Mouse (Mus musculus) liver (tissue): ENCODE measurements around the gene Dnase1l1.

Experiments
- DNase-seq: peaks from one replicate; pipeline ENCODE4 v3.0.0-alpha.2; 2020; ENCODE audit warnings: mixed read lengths

The Dnase1l1 gene

DNA sequence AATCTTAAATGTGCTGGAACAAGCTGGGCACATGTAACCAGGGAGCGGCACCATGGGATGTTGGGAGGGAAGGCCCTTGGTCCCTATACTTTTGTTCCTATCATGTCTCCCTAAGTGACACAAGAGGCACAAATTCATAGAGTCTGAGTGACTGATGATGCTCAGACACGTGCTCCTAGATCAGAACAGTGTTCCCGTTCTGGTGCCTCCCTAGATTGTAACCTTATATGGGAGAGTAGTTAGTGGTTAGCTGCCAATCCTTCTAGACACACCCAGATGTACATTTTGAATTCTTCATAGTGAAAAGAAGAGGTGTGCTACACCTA is 12.4 kb downstream of the Dnase1l1 start:
- no peak for DNase-seq

DNA sequence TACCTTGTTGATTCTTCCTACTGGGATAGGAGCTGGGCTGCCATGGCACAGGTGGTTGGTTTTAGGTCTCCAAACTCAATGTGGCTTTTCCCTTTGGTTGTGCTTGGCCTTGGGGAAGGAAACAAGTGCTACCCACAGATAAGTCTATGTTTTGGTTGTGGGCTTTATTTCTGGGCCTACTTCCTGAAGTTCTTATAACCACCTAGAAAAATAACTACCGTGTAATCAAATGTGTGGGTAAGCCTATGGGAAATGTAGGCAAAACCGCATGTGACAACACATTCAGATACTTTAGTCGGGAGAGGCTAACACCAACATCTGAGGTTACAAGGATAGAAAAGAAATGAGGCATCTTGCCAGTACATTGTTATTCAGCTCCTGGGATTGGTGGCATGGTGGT is 24.4 kb downstream of the Dnase1l1 start:
- DNase-seq: no peak

DNA sequence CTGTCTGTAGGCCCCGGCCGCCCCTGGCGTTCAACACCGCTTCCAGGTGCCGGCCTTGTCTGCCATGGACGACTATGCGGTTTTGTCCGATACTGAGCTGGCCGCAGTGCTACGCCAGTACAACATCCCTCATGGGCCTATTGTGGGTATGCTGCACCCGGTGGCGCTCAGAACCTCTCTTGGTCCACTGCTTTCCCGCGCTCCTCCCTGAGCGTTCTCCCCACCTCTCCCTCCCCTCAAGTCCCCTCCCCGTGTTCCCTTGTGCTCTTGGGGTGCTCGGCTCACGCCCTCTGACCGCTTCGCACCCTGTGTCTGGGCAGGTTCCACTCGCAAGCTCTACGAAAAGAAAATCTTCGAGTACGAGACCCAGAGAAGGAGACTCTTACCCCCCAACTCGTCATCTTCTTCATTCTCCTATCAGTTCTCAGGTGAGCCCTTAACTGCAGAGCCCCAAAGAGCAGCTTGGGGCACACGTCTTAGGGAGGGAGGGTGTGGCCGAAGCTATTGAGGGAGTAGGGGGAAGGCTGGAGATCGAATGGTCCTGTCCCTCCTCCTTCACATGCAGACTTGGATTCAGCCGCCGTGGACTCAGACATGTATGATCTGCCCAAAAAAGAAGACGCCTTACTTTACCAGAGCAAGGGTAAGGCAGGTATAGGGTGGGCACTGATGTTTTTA is 27.1 kb downstream of the Dnase1l1 start:
- peak; percentile 20 for DNase-seq

- DNase-seq: peak; percentile 90
These were observed 27.8 kb downstream of the Dnase1l1 start, which contains the start of gene Emd for GRCm38 (mm10) chrX:74254153-74254887. Gene Emd, plus strand, starts transcription at chrX:74254687.

GRCm38 (mm10) chrX:74249615-74250014 is 32.5 kb downstream of the Dnase1l1 start, which contains the start of gene Flna:
Gene Flna, minus strand, starts transcription at chrX:74249820.
- DNase-seq: peak; percentile 59

DNA sequence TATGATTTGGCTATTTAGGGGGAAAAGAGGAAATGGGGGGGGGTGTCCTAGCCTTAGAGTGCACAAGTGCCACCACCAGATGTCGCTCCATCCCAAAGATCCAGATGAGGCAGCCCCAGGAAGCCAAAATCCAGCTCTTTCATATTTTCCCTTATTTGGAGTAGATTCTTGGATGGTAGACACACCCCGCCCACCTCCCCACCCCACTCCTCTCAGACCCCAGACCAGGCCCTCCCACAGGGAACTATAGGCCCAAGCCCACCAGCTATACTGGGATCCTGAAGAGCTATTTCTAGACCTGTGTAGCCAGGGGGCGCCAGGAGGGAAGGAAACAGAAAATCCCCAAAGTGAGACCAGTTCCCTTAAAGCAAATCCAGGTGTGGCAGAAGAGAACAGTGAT is 33.5 kb downstream of the Dnase1l1 start:
- peak; percentile 68 for DNase-seq

GRCm38 (mm10) chrX:74246693-74247092 is 35.4 kb downstream of the Dnase1l1 start:
- no peak for DNase-seq

- DNase-seq: peak; percentile 86
These were observed 35.9 kb downstream of the Dnase1l1 start for GRCm38 (mm10) chrX:74246213-74246681.

- peak; percentile 72 for DNase-seq
These were observed 36.5 kb downstream of the Dnase1l1 start for GRCm38 (mm10) chrX:74245687-74246086.

DNA sequence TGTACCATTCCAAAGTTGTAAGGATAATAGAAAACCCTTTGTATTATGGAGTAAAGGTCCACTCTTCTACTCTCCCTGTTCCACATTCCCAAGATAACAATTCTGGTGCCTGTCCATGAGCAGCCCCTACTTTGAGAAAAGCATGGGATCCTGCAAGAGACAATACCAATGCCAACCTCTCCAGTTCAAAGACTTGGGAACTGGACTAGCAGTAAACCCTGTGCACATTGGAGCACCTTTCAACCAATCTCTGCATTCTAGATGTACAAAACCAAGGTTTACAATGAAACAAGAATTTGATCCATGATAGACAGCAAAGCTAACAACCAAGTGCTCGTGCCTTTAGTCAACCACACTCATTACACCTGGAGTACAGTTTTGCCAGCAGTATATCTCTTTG is 37.0 kb downstream of the Dnase1l1 start:
- no peak for DNase-seq

- peak; percentile 48 for DNase-seq
These were observed 37.5 kb downstream of the Dnase1l1 start for GRCm38 (mm10) chrX:74244614-74245083.

DNA sequence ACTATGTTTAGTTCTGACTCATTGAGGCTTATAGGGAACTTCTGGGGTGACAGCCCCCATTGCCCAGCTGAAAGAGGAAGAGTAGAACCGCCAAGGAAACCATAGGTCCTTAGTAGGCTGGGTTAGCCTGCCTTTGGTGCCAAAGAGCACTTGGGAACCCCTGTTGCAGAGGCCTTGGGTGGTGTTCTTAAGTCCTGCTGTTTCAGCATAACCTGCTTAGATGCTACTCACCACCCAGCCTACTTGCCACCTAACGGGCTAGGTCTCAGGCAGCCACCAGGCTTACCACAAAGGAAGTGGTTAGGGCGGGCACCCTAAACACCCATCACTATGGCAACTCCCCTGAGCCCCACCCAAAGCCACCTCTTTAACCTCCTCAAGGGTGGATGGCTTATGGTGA is 38.3 kb downstream of the Dnase1l1 start:
- DNase-seq: peak; percentile 67

GRCm38 (mm10) chrX:74243396-74243795 is 38.7 kb downstream of the Dnase1l1 start:
- no peak for DNase-seq

DNA sequence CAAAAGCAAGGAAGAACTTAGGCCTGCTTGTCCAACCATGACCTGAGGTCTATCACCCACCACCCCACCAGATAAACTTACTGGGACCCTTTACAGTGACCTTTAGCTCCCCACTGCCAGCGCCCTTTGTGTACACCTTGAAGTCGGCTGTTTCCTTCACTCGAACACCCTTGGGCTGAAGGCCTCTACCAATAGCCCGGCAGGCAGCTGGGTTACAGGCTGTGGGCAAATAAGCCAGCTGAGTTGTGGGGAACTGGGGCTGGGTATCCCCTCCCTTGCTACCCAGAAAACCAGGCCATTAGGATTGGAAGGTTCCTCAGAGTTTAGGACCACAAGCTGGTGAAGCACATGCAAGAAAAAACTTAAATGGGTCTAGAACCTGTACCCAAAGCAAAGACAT is 41.8 kb downstream of the Dnase1l1 start:
- no peak for DNase-seq

DNA sequence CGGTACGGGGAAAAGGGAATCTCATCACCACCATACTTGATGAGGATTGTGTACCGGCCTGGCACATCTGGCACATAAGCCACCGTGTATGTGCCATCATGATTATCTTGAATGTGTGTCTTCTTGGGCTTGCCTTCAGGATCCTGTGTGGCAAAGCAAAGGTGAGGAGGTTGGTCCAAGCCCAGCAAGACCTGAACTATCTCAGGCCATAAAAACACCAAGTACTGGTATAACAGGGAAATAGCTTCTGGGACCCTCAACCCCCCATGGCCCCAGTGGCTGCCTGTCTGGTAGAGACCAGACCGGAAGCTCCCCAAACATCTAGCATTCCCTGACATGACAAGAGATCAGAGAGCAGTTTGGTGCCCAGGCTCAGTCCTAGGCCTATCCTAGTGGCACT is 48.9 kb downstream of the Dnase1l1 start:
- DNase-seq: no peak

- DNase-seq: no peak
These were observed 52.1 kb downstream of the Dnase1l1 start for GRCm38 (mm10) chrX:74230038-74230437.
